27 mouse cellular contexts compared by ENCODE assay signal in the genomic region with DNA sequence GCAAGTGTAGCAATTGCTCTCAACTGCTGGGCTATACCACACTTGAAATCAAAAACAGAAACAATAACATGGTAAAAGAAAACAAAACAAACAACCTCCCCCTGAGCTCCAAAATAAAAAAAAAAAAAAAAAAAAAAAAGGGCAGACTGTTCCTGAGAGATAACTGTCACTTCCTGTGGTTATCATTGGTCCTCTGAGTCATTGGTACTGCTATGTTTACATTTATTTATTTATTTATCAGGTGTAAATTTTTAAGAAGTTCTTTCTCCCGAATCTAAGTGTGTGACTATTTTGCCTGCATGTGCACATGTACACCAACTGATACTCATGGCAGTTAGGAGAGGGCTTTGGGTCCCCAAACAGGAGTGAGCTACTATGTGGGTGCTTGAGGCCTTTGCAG.
DNase-seq lines count a peak whose midpoint lies in the region; ATAC-seq and TF ChIP-seq lines count a peak whose summit lies in the region.
"Had no signal": no experiment of that assay in that cellular context is flagged by ENCODE, and none has a peak within 500 bp of the region (broad histone marks: within the 10 kb centered on the region; RNA-seq: fewer than 3 reads in every experiment).

No protein-coding gene starts in this region.

- peak; percentile 44; the same call in 1 of the 2 replicates for ATAC-seq in megakaryocyte progenitor cell, adult 5-6 weeks (replicated peaks; ENCODE audit: poor library complexity)
- ATAC-seq: forebrain, embryonic 14.5 days; intestine, embryonic 16.5 days; Patski had no signal

- TF ChIP-seq EP300 in CH12.LX (IDR thresholded peaks at IDR 0.05; ENCODE audit: low read length): no peak

- in situ Hi-C loops in CH12.LX (cut with MboI; ENCODE audit: low pct_ligation_motif_present, low pct_unique_long_range_greater_than_20kb, low sequenced_read_pairs): no loop called here

- H3K79me2 ChIP-seq in CH12.LX (replicated peaks; ENCODE audit: control insufficient read depth, extremely low read depth, insufficient read depth, poor library complexity, severe bottlenecking): no peaks in the 10 kb centered on the region

- no peak overlapping the region for H3K4me2 ChIP-seq in CH12.LX (ENCODE audit: insufficient read depth, low read depth, poor library complexity, severe bottlenecking)
- H3K4me2 ChIP-seq: embryonic facial prominence, embryonic 15.5 days; heart, embryonic 15.5 days; hindbrain, embryonic 14.5 days; limb, embryonic 12.5 days; liver, embryonic 15.5 days had no signal

- H3K9ac ChIP-seq in CH12.LX (ENCODE audit: insufficient read depth, low read depth): no peak overlapping the region
- H3K9ac ChIP-seq: embryonic facial prominence, embryonic 15.5 days; heart, embryonic 15.5 days; hindbrain, embryonic 14.5 days; limb, embryonic 12.5 days; liver, embryonic 15.5 days had no signal

- H3K9me3 ChIP-seq in CH12.LX (replicated peaks; ENCODE audit: low read length): no peaks in the 10 kb centered on the region
- H3K9me3 ChIP-seq: embryonic facial prominence, embryonic 15.5 days; heart, embryonic 15.5 days; limb, embryonic 12.5 days; liver, embryonic 15.5 days had no signal

- H3K36me3 ChIP-seq in CH12.LX (replicated peaks in 1 of 2; ENCODE audit: control insufficient read depth in 1 of 2, insufficient read depth in 1 of 2, low read length in 1 of 2): peaks cover 3 to 4% of the 10 kb centered on the region in 2 experiments
- H3K36me3 ChIP-seq: embryonic facial prominence, embryonic 15.5 days; heart, embryonic 15.5 days; limb, embryonic 12.5 days; liver, embryonic 15.5 days had no signal

- no peak for DNase-seq in gastrocnemius, adult 2 months
- DNase-seq in gastrocnemius, postnatal 14 days: no peak
- no peak for DNase-seq in CH12.LX (ENCODE audit: extremely low read depth)
- peak; percentile 9 for DNase-seq in c-Kit-positive CD71-positive TER-119-positive erythroid progenitor cells, embryonic 14.5 days (ENCODE audit: low spot score)
- DNase-seq in layer of hippocampus, postnatal 25 days (ENCODE audit: extremely low spot score in 1 of 2, low spot score in 1 of 2): no peak
- DNase-seq in lung, postnatal 25 days (ENCODE audit: low spot score): no peak
- no peak for DNase-seq in thymus, postnatal 10 days (ENCODE audit: low spot score in 2 of 2)
- DNase-seq: adrenal gland, adult 2 months; cerebellum, adult 9-10 months; heart, postnatal 36 days; kidney, postnatal 25 days; layer of hippocampus, postnatal 36 days; midbrain, embryonic 14.5 days; right cerebral cortex, postnatal 14 days; thymus, adult 2 months had no signal

- no peak overlapping the region for H3K4me3 ChIP-seq in gastrocnemius, adult 2 months
- H3K4me3 ChIP-seq in CH12.LX (replicated peaks in 1 of 3; ENCODE audit: low read depth in 2 of 3, low read length in 2 of 3, poor library complexity in 1 of 3): no peak overlapping the region
- H3K4me3 ChIP-seq: embryonic facial prominence, embryonic 15.5 days; heart, embryonic 15.5 days; layer of hippocampus, adult 2 months; limb, embryonic 12.5 days; liver, embryonic 15.5 days had no signal

- no peak for TF ChIP-seq POLR2A in CH12.LX (IDR thresholded peaks at IDR 0.05; ENCODE audit: low read depth, low read length)

- no peak for TF ChIP-seq RAD21 in CH12.LX (IDR thresholded peaks at IDR 0.05; ENCODE audit: low read depth, low read length)

- peaks cover 0 to 13% of the 10 kb centered on the region in 2 experiments; a peak in 2 of 4 replicates for H3K4me1 ChIP-seq in CH12.LX (ENCODE audit: control insufficient read depth in 1 of 2, insufficient read depth in 2 of 2)
- H3K4me1 ChIP-seq: embryonic facial prominence, embryonic 15.5 days; limb, embryonic 12.5 days had no signal

- intact Hi-C loops in gastrocnemius, adult 2 months (cut with DNase I): no loop called here
- intact Hi-C loops in gastrocnemius, postnatal 14 days (cut with DNase I; ENCODE audit: low total_unique reads): no loop called here

- H3K27ac ChIP-seq in gastrocnemius, adult 2 months: 0 out of 2 replicates have a peak overlapping the region, but pooled peaks have one; percentile 0
- H3K27ac ChIP-seq in CH12.LX (ENCODE audit: insufficient read depth, low read depth): no peak overlapping the region
- H3K27ac ChIP-seq: embryonic facial prominence, embryonic 15.5 days; heart, embryonic 15.5 days; hindbrain, embryonic 14.5 days; layer of hippocampus, adult 2 months; limb, embryonic 12.5 days; liver, embryonic 15.5 days; macrophage; stomach, postnatal 0 days had no signal

- no peak for TF ChIP-seq CTCF in gastrocnemius, adult 2 months (IDR thresholded peaks at IDR 0.05)
- no peak for TF ChIP-seq CTCF in CH12.LX (conservative IDR thresholded peaks at IDR 0.05 in 1 of 2, IDR thresholded peaks at IDR 0.05 in 1 of 2; ENCODE audit: low read depth in 2 of 2, low read length in 2 of 2)

- dilution Hi-C loops in CH12.LX (cut with MboI; ENCODE audit: extremely low pct_ligation_motif_present, extremely low pct_unique_long_range_greater_than_20kb, low sequenced_read_pairs): no loop called here

- H3K27me3 ChIP-seq in CH12.LX (replicated peaks): no peaks in the 10 kb centered on the region
- H3K27me3 ChIP-seq: embryonic facial prominence, embryonic 15.5 days; heart, embryonic 15.5 days; limb, embryonic 12.5 days; liver, embryonic 15.5 days; Patski had no signal

TF ChIP-seq in CH12.LX, 34 proteins besides CTCF, POLR2A, EP300 and RAD21:
- TF ChIP-seq MEF2A (IDR thresholded peaks at IDR 0.05; ENCODE audit: borderline replicate concordance, low read depth, low read length) (no peak), ZNF384 (IDR thresholded peaks at IDR 0.05; ENCODE audit: low read depth, low read length) (peak; percentile 64)
